Mouse (Mus musculus) adrenal gland, adult 10 weeks (tissue): ENCODE results near the gene Sstr3. TPM values are rescaled to one million over a fixed set of nuclear protein-coding genes. Genes with fewer than 3 reads are reported as not detected.

Experiments used
- polyA plus RNA-seq: library from polyadenylated mRNA; stranded (reverse); fragments of 350-450 nt; fragmentation: Illumina TruSeq; extraction: RNeasy Lipid Tissue Mini Kit (QIAGEN cat#74804); gene quantifications from one replicate; pipeline ENCODE4 v1.2.3, GENCODE M21; 2014; ENCODE audit warnings: low read depth, low replicate concordance

Gene Sstr3
- polyA plus RNA-seq, result 0.23 TPM

GRCm38 (mm10) chr15:78544561-78545001 lies at the start of gene Sstr3:
Sstr3 (minus strand) TSS chr15:78544685.

DNA sequence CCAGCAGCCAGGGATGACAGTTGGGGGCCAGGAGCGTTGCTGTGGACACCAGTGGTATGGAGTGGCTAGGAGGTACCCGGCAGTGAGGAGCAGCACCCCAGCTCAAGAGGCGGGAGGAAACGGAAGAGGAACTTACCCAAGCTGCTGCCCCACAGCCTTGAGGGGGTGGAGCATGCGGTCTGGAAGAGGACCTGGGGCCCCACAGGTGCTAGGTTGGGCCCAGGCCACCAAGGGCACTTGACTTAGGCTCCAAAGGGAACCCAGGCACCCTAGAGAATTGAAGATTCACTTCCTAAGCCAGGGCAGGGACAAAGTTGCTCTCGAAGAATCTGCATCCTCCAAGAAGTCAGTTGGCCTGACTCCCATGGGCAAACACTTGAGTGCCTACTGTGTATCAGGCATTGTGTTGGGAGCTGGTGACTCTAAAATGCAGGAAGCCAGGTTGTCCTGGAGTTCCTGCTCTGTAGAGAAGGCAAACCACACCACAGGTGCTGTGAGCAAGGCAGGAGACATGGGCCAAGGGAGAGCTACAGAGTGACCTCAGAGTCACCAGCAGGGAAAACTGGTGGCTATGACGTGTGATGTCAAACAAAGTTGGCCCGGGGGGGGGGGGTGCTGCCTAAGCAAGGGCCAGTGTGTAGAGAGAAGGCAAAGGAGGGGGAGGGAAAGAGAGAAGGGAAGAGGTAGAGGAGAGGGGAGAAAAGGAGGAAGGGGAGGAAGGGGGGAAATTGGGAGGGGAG lies 28.3 kb upstream of the Sstr3 start, which contains the start of gene Rac2:
Rac2 (minus strand) TSS at position 126 of the 740 bp plus-strand sequence.

DNA sequence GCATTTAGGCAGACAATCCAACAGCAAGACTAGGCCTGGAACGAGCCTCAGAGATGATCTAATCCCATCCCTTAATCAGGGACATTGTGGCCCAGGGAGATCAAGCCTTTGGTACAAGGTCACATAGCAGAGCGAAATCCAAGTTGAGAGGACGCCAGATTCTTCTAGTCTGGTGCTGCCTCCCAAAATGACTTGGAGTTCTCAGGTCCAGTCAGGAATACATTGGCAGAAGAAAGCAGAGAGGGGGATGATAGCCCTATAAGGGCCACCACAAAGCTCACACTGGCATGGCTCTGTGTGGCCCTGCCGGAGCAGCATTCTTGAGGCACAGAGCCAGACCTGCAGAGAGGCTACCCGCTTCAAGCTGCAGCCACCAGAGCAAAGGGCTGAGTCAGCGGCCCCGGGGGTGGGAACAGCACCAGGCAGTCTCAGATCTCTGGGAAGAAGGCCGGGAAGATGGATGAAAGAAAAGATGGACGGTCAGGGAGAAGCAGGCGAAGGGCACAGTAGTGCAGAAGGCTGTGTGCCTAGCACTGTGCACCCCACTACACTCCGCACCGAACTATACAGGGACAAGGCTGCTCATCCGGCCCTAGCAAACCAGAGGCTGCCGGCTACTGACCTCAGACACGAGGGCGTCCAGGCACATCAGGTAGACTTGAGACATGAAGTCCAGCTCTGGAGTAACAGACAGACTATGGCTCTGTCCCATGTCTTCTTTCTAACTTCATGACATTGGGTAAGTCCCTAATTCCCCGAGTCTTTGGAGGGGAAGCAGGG lies 13.6 kb downstream of the Sstr3 start, which contains the start of gene C1qtnf6:
C1qtnf6 (minus strand) TSS at position 746 of the 780 bp plus-strand sequence.

GRCm38 (mm10) chr15:78494968-78495406 lies 49.5 kb downstream of the Sstr3 start, which contains the start of gene Il2rb:
Il2rb (minus strand) TSS chr15:78495271.

Other genes with a start within 250 kb of the Sstr3 start
- gene Csf2rb2, start 239.0 kb downstream of the Sstr3 start, polyA plus RNA-seq, result 0.12 TPM
- gene Csf2rb, start 218.9 kb downstream of the Sstr3 start, polyA plus RNA-seq, result 1.1 TPM
- not detected for gene Tex33, start 148.8 kb downstream of the Sstr3 start, polyA plus RNA-seq
- 4.0 TPM for gene Tst, start 138.8 kb downstream of the Sstr3 start, polyA plus RNA-seq
- gene Mpst, start 138.3 kb downstream of the Sstr3 start, polyA plus RNA-seq, result 1.8 TPM
- 3.4 TPM for gene Kctd17, start 116.1 kb downstream of the Sstr3 start, polyA plus RNA-seq
- gene Tmprss6, start 76.1 kb downstream of the Sstr3 start, polyA plus RNA-seq, result not detected
- gene Il2rb, start 49.4 kb downstream of the Sstr3 start, polyA plus RNA-seq, result 0.29 TPM
- gene C1qtnf6, start 13.3 kb downstream of the Sstr3 start, polyA plus RNA-seq, result 14.9 TPM
- gene Rac2, start 28.1 kb upstream of the Sstr3 start, polyA plus RNA-seq, result 0.47 TPM
- gene Cyth4, start 52.4 kb upstream of the Sstr3 start, polyA plus RNA-seq, result 0.76 TPM
- not detected for gene Elfn2, start 174.1 kb upstream of the Sstr3 start, polyA plus RNA-seq
- gene Mfng, start 228.8 kb upstream of the Sstr3 start, polyA plus RNA-seq, result 0.64 TPM